Mouse (Mus musculus) kidney, adult 2 months (tissue): ENCODE data around the gene Ephb4.

Experiments
- CTCF ChIP-seq: fragments of 200-500 bp; conservative IDR thresholded peaks from 2 replicates; pipeline ENCODE4 v1.5.1; 2011; ENCODE audit warnings: low read depth, mild to moderate bottlenecking, control low read depth, low read length, moderate library complexity, mixed read lengths; ENCODE audit not compliant: insufficient read depth, insufficient read length
- POLR2A ChIP-seq: fragments of 200-500 bp; IDR thresholded peaks from one replicate; pipeline ENCODE4 v1.6.1; 2011; ENCODE audit warnings: low read depth, low read length, control low read depth

DNA sequence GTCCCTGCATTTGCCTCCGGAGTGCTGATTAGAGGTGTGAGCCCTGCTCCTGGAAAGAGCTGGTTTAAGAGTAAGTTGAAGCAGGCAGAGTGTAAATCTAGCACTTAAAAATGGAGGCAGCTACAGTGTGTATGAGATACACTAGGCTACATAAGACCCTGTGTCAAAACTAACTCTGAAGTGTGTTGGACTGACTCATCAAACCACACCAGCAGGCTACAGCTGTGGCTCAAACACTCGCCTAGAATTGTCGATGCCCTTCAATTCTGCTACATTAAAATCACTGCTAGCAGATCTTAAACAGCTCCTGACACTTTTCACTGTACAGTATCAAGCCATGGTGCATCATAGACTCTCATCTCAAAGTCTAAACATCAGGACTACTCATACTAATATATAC lies 45.7 kb upstream of the Ephb4 start:
- TF ChIP-seq CTCF = no peak
- TF ChIP-seq POLR2A = no peak
